In the genomic region with DNA sequence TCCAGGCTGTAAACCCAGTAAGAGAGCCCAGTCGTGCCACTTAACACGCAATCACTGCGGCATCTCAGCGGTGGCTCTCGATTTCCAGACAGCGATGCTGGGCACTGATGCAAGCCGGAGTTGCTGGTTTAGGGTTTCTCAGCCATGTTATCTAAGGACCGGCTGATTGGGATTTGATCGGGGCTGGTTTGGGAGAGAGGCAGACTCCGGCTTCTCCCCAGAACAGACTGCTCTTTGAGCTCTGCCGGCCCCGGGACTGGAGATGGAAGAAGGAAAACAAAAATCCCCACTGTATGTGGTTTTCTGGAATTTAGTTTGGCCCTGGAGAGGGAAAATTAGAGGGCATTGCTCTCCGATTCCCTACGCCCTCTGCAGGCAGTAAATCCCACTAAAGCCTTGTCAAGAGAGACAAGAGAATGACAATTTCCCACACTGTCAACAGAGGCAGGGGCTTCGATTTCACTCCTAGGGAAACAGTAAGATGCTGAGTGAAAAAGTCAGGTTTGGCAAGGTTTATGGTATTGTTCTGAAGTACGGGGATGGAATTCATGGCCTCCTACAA, we compare ENCODE assay signal across 10 mouse cellular contexts. TPM values are rescaled to one million over a fixed set of nuclear protein-coding genes. Genes with fewer than 3 reads are reported as not detected.
A peak's percentile ranks its signal among the peaks of the same experiment; 100 is the strongest.
DNase-seq lines count a peak whose midpoint lies in the region; ATAC-seq and TF ChIP-seq lines count a peak whose summit lies in the region.
"Had no signal": no experiment of that assay in that cellular context is flagged by ENCODE, and none has a peak within 500 bp of the region (broad histone marks: within the 10 kb centered on the region; RNA-seq: fewer than 3 reads in every experiment).

No protein-coding gene starts in this region.

- H3K9ac ChIP-seq in heart, adult 2 months (ENCODE audit: low read depth, low read length) = no peak overlapping the region
- H3K9ac ChIP-seq in stomach, embryonic 16.5 days (ENCODE audit: low read length) = 0 out of 2 replicates have a peak overlapping the region, but pooled peaks have one; percentile 19

- no peaks in the 10 kb centered on the region for H3K4me1 ChIP-seq in heart, adult 2 months (ENCODE audit: control insufficient read depth, insufficient read depth, low read length)
- H3K4me1 ChIP-seq in stomach, embryonic 16.5 days (ENCODE audit: control insufficient read depth, insufficient read depth, low read length) = 0 out of 2 replicates have a peak, but pooled peaks cover 5% of the 10 kb centered on the region

- no peaks in the 10 kb centered on the region for H3K36me3 ChIP-seq in heart, adult 2 months (ENCODE audit: control insufficient read depth, insufficient read depth, low read length)
- no peaks in the 10 kb centered on the region for H3K36me3 ChIP-seq in stomach, embryonic 16.5 days (ENCODE audit: control insufficient read depth, insufficient read depth, low read length)

- no peak overlapping the region for H3K27ac ChIP-seq in heart, adult 2 months
- H3K27ac ChIP-seq in stomach, embryonic 16.5 days (ENCODE audit: low read length) = no peak overlapping the region

- WGBS in heart, adult 2 months = 16% methylated on average over 16 of the region's 16 CpGs
- 27% methylated on average over 16 of the region's 16 CpGs for WGBS in stomach, embryonic 16.5 days

- H3K79me2 ChIP-seq in heart, adult 2 months (replicated peaks; ENCODE audit: control insufficient read depth, insufficient read depth, low read length) = no peaks in the 10 kb centered on the region

- no peak for TF ChIP-seq POLR2A in heart, adult 2 months (IDR thresholded peaks at IDR 0.05; ENCODE audit: insufficient read depth, low read depth, low read length)

- H3K4me3 ChIP-seq in heart, adult 2 months = no peak overlapping the region
- H3K4me3 ChIP-seq in stomach, embryonic 16.5 days (replicated peaks; ENCODE audit: low read length) = no peak overlapping the region

- ATAC-seq in stomach, embryonic 16.5 days (ENCODE audit: insufficient read depth, low FRiP score) = no peak

- TF ChIP-seq CTCF in heart, adult 2 months (IDR thresholded peaks at IDR 0.05) = peak; percentile 49

- intact Hi-C loops in heart, adult 2 months (cut with DNase I) = no loop called here
- intact Hi-C loops in heart, postnatal 25 days (cut with DNase I) = no loop called here
- intact Hi-C loops in gastrocnemius, postnatal 14 days (cut with DNase I; ENCODE audit: low total_unique reads) = no loop called here

- no peaks in the 10 kb centered on the region for H3K9me3 ChIP-seq in stomach, embryonic 16.5 days (replicated peaks; ENCODE audit: control insufficient read depth, low read length)

- no peak for TF ChIP-seq EP300 in heart, adult 2 months (IDR thresholded peaks at IDR 0.05; ENCODE audit: insufficient read depth, low read depth, low read length)

- H3K27me3 ChIP-seq in heart, adult 2 months (ENCODE audit: control insufficient read depth, insufficient read depth, low read length) = 0 out of 2 replicates have a peak, but pooled peaks cover 3% of the 10 kb centered on the region
- no peaks in the 10 kb centered on the region for H3K27me3 ChIP-seq in stomach, embryonic 16.5 days (ENCODE audit: control insufficient read depth, insufficient read depth, low read length)
- H3K27me3 ChIP-seq: CH12.LX had no signal

- DNase-seq in heart, adult 2 months = no peak
- DNase-seq in heart, postnatal 25 days (ENCODE audit: low spot score) = no peak
- DNase-seq in Muller cell, postnatal 12 days (ENCODE audit: inconsistent ontology term) = peak; percentile 74
- peak; percentile 16 for DNase-seq in gastrocnemius, postnatal 14 days
- DNase-seq in kidney, postnatal 14 days = peak; percentile 18
- no peak for DNase-seq in thymus, postnatal 0 days (ENCODE audit: low spot score)
- DNase-seq in thymus, postnatal 4 days = no peak

- H3K4me2 ChIP-seq in stomach, embryonic 16.5 days (ENCODE audit: low read depth, low read length) = peak overlapping the region; percentile 22; the same call in 1 of the 2 replicates

RNA-seq across cellular contexts. Expression of gene B4galnt3, which starts 8.5 kb away (rescaled TPM):
- total RNA-seq in heart, adult 2 months (2021) = under 1 TPM; 0.20 to 0.29 TPM
- polyA plus RNA-seq in heart, adult 2 months (2012; rRNA removed) = 0.20 and 0.26 TPM in 2 replicates
- total RNA-seq in heart, postnatal 25 days (2021) = under 1 TPM; 0.18 to 0.22 TPM
- total RNA-seq in gastrocnemius, postnatal 14 days (2021) = 1 to 10 TPM; 2.7 TPM
- polyA plus RNA-seq in stomach, embryonic 16.5 days (2015; fragmentation: Nextera tagmentation; extraction: Ambion mirVana) = 0.68 and 0.77 TPM in 2 replicates
- 0.10 and 0.13 TPM in 2 replicates for polyA plus RNA-seq in thymus, postnatal 0 days (2015; fragmentation: Nextera tagmentation; extraction: Ambion mirVana)

RNA-seq across cellular contexts. Expression of gene D330020A13Rik, which starts 8.7 kb away (rescaled TPM):
- not detected for total RNA-seq in heart, adult 2 months (2021)
- polyA plus RNA-seq in heart, adult 2 months (2012; rRNA removed) = not detected in 2 replicates
- not detected for total RNA-seq in heart, postnatal 25 days (2021)
- under 1 TPM in 1 of 2 experiments, not detected in 1; 0.21 TPM for total RNA-seq in gastrocnemius, postnatal 14 days (2021)
- polyA plus RNA-seq in stomach, embryonic 16.5 days (2015; fragmentation: Nextera tagmentation; extraction: Ambion mirVana) = not detected in 2 replicates
- polyA plus RNA-seq in thymus, postnatal 0 days (2015; fragmentation: Nextera tagmentation; extraction: Ambion mirVana) = 0.13 TPM in 1 of 2 replicates, not detected in the other
- total RNA-seq: CH12.LX had no signal
- polyA plus RNA-seq: liver, embryonic 16.5 days had no signal

Comparison
In these comparisons a context has a peak if more than half of its experiments do, and no peak if none do; other contexts are left out.
1. DNase-seq: peak in Muller cell, postnatal 12 days (single experiment), gastrocnemius, postnatal 14 days (single experiment) and kidney, postnatal 14 days (single experiment); none in heart, adult 2 months (0 of 2), heart, postnatal 25 days (single experiment), thymus, postnatal 0 days (single experiment) and thymus, postnatal 4 days (single experiment).